Mouse (Mus musculus) spleen, adult 2 months (tissue): ENCODE data around the gene Trim44.

ENCODE experiments used
- CTCF ChIP-seq: fragments of 200-500 bp; IDR thresholded peaks from 2 replicates; pipeline ENCODE4 v1.5.1; 2011; ENCODE audit warnings: mild to moderate bottlenecking, inconsistent platforms; ENCODE audit not compliant: insufficient read depth, insufficient read length, insufficient replicate concordance; ENCODE audit errors: extremely low read depth
- POLR2A ChIP-seq: fragments of 200-500 bp; IDR thresholded peaks from 2 replicates; pipeline ENCODE4 v1.6.1; 2011; ENCODE audit warnings: low read depth, low read length, inconsistent platforms

DNA sequence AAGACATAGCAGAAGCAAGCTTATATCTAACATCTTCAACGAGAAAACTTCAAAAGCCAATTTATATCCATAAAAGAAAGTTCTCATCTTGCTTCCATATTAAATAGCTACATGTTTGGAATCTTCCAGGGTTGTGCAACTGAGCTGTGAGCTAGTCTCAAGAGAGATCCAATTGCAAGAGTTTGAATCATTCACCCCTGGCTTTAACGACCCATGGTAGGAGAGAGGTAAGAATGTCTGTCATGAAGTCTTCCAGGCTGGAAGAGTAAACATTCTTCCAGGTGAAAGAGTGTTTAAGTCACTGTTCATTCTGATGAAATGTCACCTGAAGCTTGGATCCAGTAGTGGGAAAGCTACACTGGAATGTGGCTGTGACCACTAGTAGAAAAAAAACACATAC lies 93.6 kb downstream of the Trim44 start:
- TF ChIP-seq CTCF (no peak), POLR2A (no peak)
